Mouse (Mus musculus) kidney, adult 2 months (tissue): ENCODE measurements at regions not wholly inside any gene's neighbourhood (a gene's known extent, or its start where the extent isn't known, plus 50 kb on each side); places are given as distances from the start of the nearest gene placed in this dataset.

ENCODE experiments used
- CTCF ChIP-seq: fragments of 200-500 bp; conservative IDR thresholded peaks from 2 replicates; pipeline ENCODE4 v1.5.1; 2011; ENCODE audit warnings: low read depth, mild to moderate bottlenecking, control low read depth, low read length, moderate library complexity, mixed read lengths; ENCODE audit not compliant: insufficient read depth, insufficient read length
- POLR2A ChIP-seq: fragments of 200-500 bp; IDR thresholded peaks from one replicate; pipeline ENCODE4 v1.6.1; 2011; ENCODE audit warnings: low read depth, low read length, control low read depth

DNA sequence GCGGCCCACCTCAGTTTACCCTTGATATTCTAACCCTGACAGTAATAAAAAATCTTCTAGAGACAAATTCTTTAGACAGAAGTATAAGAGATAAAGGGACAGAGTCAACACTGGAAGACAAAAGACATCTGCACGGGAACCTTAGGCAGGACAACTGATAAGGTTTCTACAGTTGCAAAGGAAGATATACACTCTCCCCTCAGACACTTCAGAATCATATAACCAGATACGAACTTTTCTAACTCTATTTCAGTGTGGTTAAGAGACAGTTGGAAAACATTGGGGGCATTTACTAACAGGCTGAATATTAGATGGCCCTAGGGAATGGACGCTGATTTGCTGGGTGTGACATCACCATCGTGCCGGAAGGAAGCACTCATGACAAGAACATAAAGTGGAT, 100.0 kb downstream of the Cyp26b1 start:
- TF ChIP-seq POLR2A (no peak), CTCF (no peak)
